Mouse (Mus musculus) T-cell, adult 2 months (primary cell): ENCODE data around the gene Stpg2.
"Not testable (repeated sequence)": the region's sequence is repeated elsewhere in the genome, so short reads cannot be mapped to it uniquely, and the experiment has no call there.

Experiments
- DNase-seq: peaks from one replicate; pipeline ENCODE4 v3.0.0; 2022; ENCODE audit warnings: low spot score

The Stpg2 gene

DNA sequence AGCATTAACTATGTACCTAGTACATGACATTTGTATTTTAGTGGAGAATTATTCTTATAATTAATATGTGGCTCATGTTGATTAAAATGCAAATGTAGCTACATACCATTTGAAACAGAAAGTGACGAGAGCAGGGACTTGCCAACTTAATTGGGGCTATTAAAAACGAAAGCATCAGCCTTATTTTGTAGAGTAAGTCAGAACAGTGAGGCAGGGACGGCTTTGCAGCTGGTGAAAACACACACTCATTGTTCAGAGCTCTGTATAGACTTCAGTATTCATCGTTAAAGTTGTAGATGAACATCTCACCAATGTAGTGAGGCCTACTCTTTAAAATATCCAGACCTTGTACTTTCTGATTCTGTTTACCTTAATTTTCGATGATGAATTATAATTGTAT is 213.6 kb downstream of the Stpg2 start:
- DNase-seq, result no peak

DNA sequence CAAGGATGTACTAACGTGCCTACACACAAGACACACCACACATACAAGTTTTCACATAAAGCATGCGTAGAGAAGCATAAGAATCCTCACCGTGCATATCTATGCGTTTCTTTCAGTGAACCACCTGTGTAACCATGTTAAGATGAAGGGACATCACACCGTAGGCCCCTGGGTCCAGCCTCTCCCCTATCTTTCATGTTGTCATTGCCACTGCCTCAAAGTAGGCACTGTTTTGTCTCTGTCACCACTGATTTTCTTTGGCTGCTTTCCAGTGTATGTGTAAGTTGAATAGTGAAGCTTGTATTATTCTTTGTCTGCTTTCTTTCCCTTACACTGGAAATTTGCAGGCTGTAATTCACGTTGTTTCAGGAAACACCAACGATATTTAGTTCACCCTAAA is 236.7 kb downstream of the Stpg2 start:
- no peak for DNase-seq

DNA sequence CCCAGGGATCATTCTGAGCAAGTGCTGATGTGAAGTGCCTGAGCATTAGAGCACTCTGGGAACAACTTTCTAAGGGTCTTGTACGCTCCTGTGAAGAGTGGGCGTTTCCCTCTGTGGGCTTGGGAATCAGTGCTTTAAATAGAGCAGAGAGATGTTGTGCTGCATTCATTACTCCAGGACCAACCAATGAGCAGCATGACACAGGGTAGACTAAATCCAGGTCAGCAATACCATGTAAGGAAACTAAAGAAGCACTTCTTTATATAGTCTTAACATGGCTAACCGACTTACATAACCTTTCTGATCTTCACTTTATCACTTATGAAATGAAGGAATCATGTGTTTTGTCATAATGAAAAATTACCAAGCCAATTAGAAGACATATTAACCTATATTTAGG is 290.4 kb downstream of the Stpg2 start:
- DNase-seq, result no peak

DNA sequence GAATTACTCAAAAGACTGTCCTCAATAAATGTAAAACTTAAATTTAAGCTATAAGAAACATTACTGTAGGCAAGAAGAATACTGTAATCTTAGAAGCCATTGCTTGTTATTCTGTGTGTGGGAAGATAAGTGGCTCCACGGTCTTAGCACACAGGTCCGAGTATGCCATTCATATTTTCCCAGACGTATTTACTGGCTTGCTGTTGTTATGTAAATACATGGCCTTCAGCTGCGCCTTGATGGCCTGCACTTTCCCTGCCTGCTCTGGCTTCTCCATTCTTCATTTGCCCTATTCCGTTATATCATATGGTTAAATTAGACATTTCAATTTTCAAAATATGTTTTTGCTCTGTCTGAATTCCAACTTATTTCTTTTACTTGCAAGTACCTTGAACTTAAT is 296.7 kb downstream of the Stpg2 start:
- DNase-seq, result no peak

DNA sequence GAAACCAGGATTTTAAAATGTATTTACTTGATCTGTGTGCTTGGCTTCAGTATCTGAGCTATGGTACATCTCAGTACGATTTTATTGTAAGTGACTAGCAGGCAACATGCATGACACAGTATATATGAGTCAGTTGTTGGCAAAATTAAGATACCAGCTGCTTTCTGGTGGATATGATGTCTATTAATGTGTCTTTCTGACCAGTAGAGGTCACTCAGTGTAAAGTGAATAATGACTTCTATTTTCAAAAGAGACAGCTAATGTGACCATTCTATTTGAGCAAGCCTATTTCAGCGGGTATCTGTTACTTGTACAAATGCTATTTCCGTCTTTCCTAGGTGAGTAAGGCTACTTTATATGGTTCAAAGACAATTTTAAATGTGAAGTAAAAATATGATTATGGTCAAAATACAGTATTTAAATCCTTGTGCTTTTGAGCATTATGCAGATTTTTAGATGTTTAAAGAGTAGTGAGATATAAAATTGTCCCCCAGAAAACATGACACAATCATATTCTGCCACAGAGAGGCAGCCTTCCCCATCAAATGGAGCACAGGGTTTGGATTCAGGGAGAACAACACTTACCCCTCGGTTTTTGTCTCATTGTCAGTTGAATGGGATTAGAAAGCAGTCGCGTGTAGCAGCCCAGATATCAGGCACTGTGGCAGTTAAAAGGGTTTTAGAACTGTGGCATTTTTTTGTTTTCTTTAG is 303.9 kb downstream of the Stpg2 start:
- no peak for DNase-seq

DNA sequence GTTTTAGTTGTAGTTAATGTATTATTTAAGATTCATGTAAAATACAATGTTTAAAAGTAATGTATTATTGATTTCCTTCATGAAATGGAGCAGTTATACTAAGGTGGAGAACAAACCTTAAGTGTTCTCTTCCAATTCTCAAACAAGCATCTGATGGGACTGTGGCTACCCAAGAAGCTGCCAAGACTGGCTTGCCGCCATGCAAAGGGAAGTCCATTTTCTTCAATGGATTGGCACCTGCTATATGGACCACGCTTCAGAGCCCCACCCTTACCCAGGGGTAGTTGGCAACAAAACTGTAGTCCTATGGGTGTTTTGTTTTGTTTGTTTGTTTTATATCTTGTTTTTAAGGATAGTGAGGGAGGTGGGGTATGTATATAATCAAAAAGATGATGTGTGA is 373.0 kb downstream of the Stpg2 start:
- no peak for DNase-seq

DNA sequence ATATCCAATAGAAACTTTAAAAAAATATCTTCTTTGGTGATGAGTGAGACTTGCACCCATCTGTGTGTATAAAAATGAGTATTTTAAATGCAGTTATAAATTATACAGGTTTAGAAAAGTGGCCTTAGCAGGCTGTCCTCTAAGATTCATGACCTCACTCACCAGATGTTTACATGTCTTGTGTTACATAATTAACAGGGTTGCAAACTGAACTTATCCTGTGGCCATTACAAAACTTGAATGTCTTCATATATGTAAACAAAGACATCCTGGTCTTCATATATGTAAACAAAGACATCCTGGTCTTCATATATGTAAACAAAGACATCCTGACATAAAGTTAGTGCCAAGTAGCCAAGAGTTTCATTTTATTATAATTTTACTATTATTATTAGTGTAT is 375.8 kb downstream of the Stpg2 start:
- DNase-seq, result no peak

DNA sequence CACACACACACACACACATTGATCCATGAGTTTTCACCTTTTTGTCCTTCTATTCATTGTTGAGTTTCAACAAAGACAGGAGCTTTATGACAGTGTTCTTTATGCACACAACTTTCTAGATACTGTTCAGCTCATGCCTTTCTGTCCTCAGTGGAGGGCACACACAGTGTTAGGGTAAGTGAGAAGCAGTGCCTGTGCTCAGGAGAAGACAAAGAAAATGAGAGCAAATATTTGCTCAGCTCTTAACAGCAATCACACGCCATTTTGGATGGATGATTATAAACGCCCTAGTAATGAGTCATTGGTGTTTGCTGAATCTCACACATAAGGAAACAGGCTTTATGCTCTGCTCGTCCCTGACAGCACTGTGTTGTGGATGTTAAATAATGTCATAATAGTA is 394.0 kb downstream of the Stpg2 start:
- no peak for DNase-seq

DNA sequence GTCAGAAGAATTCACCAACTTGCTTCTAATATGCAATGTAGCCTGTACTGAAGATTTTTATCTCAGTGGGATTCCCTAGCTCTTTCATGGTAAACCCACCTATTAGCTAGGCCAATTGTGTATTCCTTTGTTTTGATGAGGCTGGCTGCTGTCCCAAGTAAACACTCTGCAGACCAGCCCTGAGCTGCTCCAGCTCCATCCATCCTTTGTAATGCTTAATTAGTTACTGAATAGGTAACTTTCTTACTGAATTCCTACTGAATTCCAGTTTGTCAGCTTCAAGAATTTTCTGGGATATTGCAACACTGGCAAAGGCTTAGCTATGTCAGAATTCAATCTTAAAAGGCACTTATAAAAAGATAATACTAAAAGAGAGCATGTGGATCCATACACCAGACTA is 402.8 kb downstream of the Stpg2 start:
- DNase-seq, result not testable (repeated sequence)

DNA sequence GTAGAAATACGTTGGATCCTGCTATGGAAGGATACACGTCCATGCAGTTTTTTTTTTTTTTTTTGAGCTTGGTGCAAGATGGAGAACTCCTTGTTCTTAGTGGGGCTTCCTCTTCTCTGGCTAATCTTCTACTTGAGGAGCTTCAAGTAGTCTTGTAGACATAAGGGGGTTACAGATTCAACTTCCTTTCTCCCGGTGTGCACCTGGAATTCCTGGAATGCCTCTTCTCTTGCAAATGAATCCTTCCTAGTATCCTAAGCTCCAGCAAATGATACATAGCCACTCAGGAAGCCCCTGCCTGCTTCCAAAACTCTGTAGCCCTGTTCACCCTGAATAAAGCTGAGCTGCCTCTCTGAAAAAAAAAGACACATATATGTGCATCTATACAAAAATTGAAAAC is 409.1 kb downstream of the Stpg2 start:
- no peak for DNase-seq

DNA sequence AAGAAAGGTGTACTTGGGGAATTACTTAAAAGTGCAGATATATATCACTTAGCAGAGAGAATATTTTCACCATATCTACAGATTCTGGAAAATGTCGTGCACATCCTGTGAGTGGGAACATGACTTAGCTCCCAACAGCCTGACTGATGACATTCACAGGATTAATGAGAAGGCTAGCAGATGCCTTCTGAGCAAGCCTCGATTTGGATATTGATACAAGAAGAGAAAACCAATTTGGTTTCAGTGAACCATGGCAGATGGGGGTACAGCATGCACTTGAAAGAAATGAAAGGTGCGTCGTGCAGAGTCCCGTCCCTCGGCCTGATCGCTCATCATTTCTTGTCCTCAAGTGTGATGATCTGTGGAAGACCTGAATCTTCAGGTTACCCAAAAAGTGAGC is 410.3 kb downstream of the Stpg2 start:
- DNase-seq, result no peak

DNA sequence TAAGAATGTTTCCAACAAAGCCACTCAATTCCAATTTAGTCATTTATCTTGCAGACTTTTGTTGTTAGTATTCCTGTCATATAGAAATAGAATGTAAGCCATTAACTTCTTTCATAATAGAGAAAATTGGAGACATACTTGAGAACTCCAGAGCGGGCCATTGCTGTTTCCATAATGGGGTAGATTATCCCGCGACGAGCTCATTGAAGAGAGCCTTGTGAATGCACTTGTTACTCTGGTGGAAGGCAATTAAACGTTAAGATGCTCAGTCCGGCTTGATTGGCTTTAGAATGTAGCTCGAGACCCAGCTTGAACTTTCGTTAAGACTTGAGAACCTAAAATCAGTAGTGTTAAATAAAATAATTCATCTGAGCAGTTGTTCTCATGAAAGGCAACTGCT is 432.4 kb downstream of the Stpg2 start:
- DNase-seq, result no peak

DNA sequence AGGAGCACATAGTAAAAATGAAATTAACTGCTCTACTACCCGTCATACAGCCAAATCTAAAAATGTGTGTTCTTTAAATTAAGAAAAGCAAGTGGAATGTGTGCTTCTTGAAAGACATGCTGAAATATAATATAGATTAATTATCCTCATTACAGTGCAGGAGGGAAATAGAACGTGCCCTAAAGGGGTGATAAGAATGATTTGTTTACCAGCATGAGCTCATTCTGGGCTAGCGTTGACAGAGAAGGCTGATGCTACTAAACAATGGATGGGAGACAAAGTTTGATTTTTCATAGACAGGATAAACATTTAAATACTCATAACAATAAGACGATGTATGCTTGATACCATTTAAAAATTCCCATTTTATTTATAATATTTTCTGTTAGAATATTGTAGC is 446.0 kb downstream of the Stpg2 start:
- no peak for DNase-seq

DNA sequence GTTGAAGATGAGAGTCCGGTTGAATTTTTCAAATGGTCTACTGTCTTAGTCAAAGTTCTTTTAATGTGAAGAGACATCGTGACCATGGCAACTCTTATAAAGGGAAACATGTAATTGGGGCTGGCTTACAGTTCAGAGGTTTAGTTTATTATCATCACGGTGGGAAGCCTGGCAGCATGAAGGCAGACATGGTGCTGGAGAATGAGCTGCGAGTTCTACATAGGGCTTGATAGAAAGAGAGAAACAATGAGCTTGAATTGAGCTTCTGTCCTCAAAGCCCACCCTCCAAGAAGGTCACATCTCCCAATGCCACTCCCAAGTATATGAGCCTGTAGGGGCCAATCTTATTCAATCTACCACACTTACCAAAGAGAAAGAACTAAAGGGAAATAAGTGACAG is 453.9 kb downstream of the Stpg2 start:
- no peak for DNase-seq

DNA sequence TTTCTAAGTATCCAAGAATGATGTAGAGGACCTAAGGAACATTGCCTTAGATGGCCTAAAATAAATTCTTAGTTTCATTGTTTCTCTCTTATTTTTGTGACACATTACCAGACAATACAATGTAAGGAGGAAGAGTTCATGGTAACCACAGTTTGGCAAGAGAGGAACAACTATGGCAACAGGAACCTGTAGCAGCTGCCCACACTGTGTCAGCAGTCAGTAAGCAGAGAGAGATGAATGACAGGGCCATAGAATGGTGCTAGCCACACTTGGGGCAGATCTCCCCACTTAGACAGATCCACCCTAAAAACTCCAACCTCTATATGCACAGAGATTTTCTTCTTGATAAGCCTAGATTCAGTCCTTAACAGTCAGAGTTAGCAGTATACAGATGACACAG is 456.7 kb downstream of the Stpg2 start:
- no peak for DNase-seq

DNA sequence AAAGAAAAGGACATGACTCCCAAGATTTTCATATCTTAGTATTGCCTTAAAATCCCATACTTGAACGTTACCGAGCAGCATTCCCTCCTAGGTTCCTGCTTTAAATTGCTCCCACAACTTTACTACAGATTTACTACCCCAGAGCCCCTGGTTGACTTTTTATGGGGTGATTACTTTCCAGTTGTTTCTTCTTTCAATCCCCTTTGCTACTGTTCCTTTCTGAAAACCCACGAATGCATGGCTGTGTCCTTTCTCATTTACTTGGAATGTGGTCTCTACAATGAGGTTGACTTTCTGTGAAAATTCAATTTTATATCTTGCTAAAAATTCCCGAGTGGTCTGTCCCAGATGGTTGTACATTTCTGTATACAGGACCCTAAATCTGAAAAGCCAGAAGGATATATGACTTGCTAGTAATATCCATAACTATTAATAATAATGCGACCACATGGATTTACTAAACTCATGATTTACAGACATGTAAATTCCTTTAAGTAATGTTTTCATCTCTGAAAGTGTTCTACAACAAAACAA is 458.3 kb downstream of the Stpg2 start:
- no peak for DNase-seq

DNA sequence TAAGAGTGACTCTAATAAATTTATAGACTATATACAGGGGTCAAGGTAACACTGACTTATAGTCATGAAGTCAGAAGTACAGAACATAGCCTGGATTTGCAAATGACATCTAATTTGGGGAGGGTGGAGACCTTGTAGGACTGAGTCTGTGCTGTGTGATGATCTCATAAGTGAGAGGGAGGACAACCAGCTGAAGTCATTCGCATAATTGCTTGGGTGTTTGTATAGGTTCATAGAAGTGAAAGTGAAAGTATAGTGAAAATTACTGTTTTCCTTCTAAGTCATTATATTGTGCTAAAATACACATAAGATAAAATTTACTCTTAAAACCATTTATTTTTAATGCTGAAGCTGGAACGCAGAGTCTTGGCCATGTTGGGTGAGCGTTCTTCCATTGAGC is 459.6 kb downstream of the Stpg2 start:
- no peak for DNase-seq

DNA sequence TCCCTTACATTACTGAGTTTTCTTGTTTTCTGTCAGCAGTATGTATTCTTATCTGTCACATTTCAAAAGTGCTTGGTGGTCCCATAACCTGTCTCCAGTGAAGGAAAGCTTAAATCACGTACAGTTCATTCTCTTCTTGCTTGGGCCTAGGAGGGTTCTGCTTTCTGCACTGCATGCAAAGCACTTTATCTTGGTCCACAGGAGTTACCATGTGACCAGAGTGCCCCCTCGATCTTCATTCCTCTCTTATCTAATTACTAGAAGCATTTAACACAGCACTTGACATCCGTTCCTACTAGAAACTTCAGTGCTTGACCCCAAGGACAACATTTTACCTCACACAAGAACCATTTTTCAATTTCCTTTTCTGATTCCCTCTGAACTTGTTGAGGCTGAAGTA is 470.7 kb downstream of the Stpg2 start:
- no peak for DNase-seq

DNA sequence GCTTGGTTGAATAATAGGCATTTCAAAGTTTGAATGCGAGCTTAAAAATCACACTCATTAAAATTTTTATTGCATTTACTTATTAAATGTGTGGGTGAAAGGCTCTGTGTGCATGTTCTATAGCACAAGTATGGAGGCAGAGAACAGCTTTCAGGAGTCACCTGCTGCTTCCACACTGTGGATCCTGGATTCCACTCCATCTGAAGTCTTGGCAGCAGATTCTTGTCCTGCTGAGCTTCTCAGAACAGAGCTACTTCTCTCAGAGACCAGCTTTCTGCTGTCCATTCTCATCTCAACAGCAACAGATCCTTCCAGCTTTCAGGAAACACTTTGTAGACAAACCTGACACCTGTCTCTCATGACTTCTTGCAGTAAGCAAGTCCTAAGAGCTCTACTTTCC is 471.2 kb downstream of the Stpg2 start:
- DNase-seq, result no peak

DNA sequence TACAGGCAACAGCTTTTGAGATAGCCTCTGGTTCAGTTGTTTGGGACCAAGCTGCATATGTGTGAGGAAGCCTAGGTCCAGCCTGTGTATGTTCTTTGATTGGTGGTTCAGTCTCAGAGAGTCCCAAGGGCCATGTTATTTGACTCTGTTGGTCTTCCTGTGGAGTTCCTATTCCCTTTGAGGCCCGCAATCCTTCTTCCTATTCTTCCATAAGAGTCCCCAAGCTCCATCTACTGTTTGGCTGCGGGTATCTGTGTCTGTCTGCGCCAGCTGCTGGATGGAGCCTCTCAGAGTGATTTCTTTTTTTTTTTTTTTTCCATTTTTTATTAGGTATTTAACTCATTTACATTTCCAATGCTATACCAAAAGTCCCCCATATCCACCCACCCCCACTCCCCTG is 498.7 kb downstream of the Stpg2 start:
- not testable (repeated sequence) for DNase-seq

DNA sequence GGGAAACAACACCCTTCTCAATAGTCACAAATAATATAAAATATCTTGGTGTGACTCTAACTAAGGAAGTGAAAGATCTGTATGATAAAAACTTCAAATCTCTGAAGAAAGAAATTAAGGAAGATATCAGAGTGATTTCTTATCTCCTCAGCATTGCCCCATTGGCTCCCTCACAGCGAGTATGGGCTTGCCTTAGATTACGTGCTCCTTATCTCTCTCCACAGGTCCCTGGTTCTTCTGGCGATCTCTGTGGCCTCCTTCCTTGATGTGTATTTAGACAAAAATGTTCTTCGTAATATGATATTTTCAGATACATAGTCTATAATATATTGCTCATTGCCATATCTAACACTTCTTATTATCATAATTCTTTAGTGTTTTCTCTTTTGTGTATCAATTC is 501.9 kb downstream of the Stpg2 start:
- DNase-seq, result not testable (repeated sequence)

DNA sequence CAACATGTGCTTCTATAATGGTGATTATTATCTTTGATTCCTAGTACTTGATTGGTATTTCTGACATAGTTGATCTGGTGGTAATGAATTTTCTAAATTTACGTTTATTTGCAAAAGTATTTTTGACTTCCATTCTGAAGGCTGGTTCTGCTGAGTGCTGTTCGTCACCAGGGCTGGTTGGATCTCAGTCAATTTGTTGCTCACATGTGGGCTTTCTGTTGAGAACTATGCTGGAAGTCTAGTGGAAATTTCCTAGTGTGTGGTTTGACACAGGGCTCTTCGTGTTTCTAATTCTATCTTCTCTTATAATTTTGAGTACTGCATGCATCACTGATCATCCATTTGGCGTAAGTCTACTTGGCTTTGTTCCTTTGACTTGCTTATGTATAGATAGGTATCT is 504.3 kb downstream of the Stpg2 start:
- DNase-seq, result no peak

DNA sequence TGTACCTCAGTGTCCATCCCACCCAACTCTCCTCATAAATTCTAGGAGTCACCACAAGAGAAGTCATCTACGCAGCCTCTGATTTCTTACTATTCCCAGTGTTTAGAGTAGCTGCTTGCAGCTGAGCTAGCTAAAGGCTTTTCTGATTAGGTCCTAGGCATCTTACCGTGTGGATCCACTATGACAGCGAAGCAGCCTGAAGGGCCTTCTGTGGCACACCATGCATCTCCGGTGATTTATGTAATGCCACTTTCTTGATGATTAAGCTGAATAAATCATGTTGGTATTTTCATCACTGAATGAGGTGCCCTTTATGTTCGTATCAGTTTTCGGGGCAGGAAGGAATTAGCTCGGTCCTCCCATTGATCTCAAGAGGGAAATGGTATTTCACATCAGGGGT is 523.3 kb downstream of the Stpg2 start:
- DNase-seq, result no peak

DNA sequence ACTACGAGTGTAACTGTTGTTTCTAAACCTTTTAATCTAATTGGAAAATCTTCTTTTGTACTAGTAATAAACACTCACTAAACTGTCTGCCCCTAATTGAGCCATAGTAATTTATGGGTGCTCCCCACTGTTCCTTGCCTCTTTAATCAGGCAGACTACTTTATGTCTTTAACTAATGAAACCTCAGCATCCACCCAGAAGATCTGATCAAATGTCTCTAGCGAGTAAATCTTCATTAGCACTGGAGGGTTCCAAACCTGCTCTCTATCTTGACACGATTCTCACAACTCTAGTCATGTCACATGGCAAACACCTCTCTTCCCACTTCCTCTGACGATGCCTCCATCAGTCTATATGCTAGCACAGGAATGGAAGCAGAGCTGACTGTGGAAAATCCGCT is 523.8 kb downstream of the Stpg2 start:
- DNase-seq, result no peak

DNA sequence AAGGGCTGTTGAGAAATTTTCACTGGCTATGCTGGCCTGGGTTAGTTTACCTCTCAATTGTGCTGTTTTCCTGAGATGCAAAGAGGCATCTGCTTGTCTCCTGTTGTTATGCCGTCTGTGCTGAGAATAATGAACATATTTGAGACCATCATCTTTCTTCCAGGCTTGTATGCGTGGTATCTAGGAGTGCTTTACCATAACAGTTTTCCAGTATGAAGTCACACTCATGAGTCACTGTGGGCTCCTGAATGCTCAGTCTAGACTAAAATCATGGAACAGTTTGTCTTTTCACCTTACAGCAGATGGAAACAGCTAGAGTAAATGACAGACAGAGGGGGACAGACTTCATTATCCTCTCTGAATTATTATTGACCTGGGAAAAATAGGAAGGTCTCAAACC is 527.7 kb downstream of the Stpg2 start:
- no peak for DNase-seq
